Mouse (Mus musculus) heart, postnatal 0 days (tissue): Measurements from ENCODE around the gene Smim20.

ENCODE experiments used
- CTCF ChIP-seq: IDR thresholded peaks from 2 replicates; pipeline ENCODE4 v1.5.1; 2016; ENCODE audit warnings: antibody characterized with exemption, control low read depth, low read depth
- EP300 ChIP-seq: IDR thresholded peaks from 2 replicates; pipeline ENCODE4 v1.6.1; 2016; ENCODE audit warnings: antibody characterized with exemption, low read depth

GRCm38 (mm10) chr5:53294627-53295026 lies 27.7 kb downstream of the Smim20 start:
- TF ChIP-seq CTCF: no peak
- no peak for TF ChIP-seq EP300
